22 mouse cellular contexts compared by ENCODE assay signal in the genomic region with DNA sequence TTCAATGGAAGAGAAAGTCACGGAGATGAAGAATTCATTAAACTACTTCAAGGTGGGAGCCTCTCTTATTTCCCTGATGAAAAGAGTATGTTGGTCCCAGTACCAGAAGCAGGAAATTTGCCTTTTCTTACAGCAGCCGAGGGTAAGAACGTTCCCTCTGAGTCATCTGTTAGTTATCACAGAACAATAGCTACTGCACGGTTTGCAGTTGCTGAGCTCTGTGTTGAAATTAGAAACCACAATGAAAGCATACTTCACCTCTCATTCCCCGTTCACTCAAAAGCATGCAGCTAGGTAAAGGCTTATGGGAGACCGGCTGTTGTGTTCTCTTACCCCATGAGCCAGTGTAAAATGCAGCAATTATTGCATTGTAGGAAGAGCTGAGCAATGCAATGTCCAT. TPM values are rescaled to one million over a fixed set of nuclear protein-coding genes. Genes with fewer than 3 reads are reported as not detected.
DNase-seq lines count a peak whose midpoint lies in the region; ATAC-seq and TF ChIP-seq lines count a peak whose summit lies in the region.
"Had no signal": no experiment of that assay in that cellular context is flagged by ENCODE, and none has a peak within 500 bp of the region (broad histone marks: within the 10 kb centered on the region; RNA-seq: fewer than 3 reads in every experiment).

No protein-coding gene starts in this region.

- H3K9ac ChIP-seq in hindbrain, embryonic 16.5 days (ENCODE audit: low read depth, low read length), result no peak overlapping the region
- H3K9ac ChIP-seq in limb, embryonic 15.5 days, result no peak overlapping the region
- H3K9ac ChIP-seq: hindbrain, embryonic 15.5 days; stomach, embryonic 15.5 days had no signal

- no peak for TF ChIP-seq POLR2A in embryonic fibroblast, embryonic 13.5 days (IDR thresholded peaks at IDR 0.05; ENCODE audit: low read depth, low read length)

- no peak overlapping the region for H3K4me3 ChIP-seq in hindbrain, embryonic 10.5 days
- H3K4me3 ChIP-seq in hindbrain, embryonic 16.5 days (ENCODE audit: low read length), result no peak overlapping the region
- no peak overlapping the region for H3K4me3 ChIP-seq in embryonic fibroblast, embryonic 13.5 days (ENCODE audit: insufficient read depth, low read length)
- H3K4me3 ChIP-seq in limb, embryonic 15.5 days, result no peak overlapping the region
- H3K4me3 ChIP-seq: hindbrain, embryonic 15.5 days; stomach, embryonic 15.5 days had no signal

- no peaks in the 10 kb centered on the region for H3K36me3 ChIP-seq in hindbrain, embryonic 10.5 days
- H3K36me3 ChIP-seq in hindbrain, embryonic 16.5 days (ENCODE audit: control insufficient read depth, insufficient read depth, low read length), result no peaks in the 10 kb centered on the region
- no peaks in the 10 kb centered on the region for H3K36me3 ChIP-seq in limb, embryonic 15.5 days
- H3K36me3 ChIP-seq: hindbrain, embryonic 15.5 days; stomach, embryonic 15.5 days had no signal

- no peak for TF ChIP-seq CTCF in embryonic fibroblast, embryonic 13.5 days (IDR thresholded peaks at IDR 0.05; ENCODE audit: borderline replicate concordance, insufficient read depth, low read length)

- H3K27ac ChIP-seq in hindbrain, embryonic 10.5 days, result peak overlapping the region; percentile 53
- no peak overlapping the region for H3K27ac ChIP-seq in hindbrain, embryonic 16.5 days (ENCODE audit: low read depth, low read length)
- peak overlapping the region; percentile 49; the same call in 1 of the 2 replicates for H3K27ac ChIP-seq in embryonic fibroblast, embryonic 13.5 days (ENCODE audit: insufficient read depth, low read length)
- 0 out of 2 replicates have a peak overlapping the region, but pooled peaks have one; percentile 2 for H3K27ac ChIP-seq in limb, embryonic 15.5 days
- H3K27ac ChIP-seq: hindbrain, embryonic 15.5 days; kidney, postnatal 0 days; macrophage; stomach, embryonic 15.5 days had no signal

- DNase-seq in hindbrain, embryonic 10.5 days (ENCODE audit: low spot score), result no peak
- DNase-seq in NIH3T3 (ENCODE audit: low read depth), result peak; percentile 20
- no peak for DNase-seq in right cerebral cortex, postnatal 14 days
- DNase-seq: cerebellum, adult 11-12 months; gastrocnemius, postnatal 14 days; lung, adult 2 months; midbrain, embryonic 14.5 days; spleen, adult 18-20 months had no signal

- H3K4me2 ChIP-seq in hindbrain, embryonic 16.5 days (ENCODE audit: low read length), result no peak overlapping the region
- no peak overlapping the region for H3K4me2 ChIP-seq in limb, embryonic 15.5 days
- H3K4me2 ChIP-seq: hindbrain, embryonic 15.5 days; liver, embryonic 11.5 days; stomach, embryonic 15.5 days had no signal

- H3K9me3 ChIP-seq in hindbrain, embryonic 10.5 days, result peaks cover 5% of the 10 kb centered on the region; the same call in 1 of the 2 replicates
- H3K9me3 ChIP-seq in hindbrain, embryonic 16.5 days (ENCODE audit: control insufficient read depth, low read length), result no peaks in the 10 kb centered on the region
- no peaks in the 10 kb centered on the region for H3K9me3 ChIP-seq in limb, embryonic 15.5 days
- H3K9me3 ChIP-seq: hindbrain, embryonic 15.5 days; stomach, embryonic 15.5 days had no signal

- peaks cover 13% of the 10 kb centered on the region for H3K4me1 ChIP-seq in hindbrain, embryonic 10.5 days (replicated peaks)
- H3K4me1 ChIP-seq in hindbrain, embryonic 16.5 days (ENCODE audit: control insufficient read depth, insufficient read depth, low read depth, low read length), result no peaks in the 10 kb centered on the region
- H3K4me1 ChIP-seq in embryonic fibroblast, embryonic 13.5 days (ENCODE audit: control insufficient read depth, insufficient read depth, low read length), result peaks cover 10% of the 10 kb centered on the region
- no peaks in the 10 kb centered on the region for H3K4me1 ChIP-seq in limb, embryonic 15.5 days
- H3K4me1 ChIP-seq: hindbrain, embryonic 15.5 days; stomach, embryonic 15.5 days had no signal

- 42% methylated on average over 6 of the region's 6 CpGs for WGBS in hindbrain, embryonic 10.5 days
- 37% methylated on average over 6 of the region's 6 CpGs for WGBS in hindbrain, embryonic 16.5 days
- WGBS in limb, embryonic 15.5 days, result 32% methylated on average over 6 of the region's 6 CpGs

- H3K27me3 ChIP-seq in hindbrain, embryonic 10.5 days (ENCODE audit: insufficient read depth, poor library complexity, severe bottlenecking), result no peaks in the 10 kb centered on the region
- H3K27me3 ChIP-seq in hindbrain, embryonic 16.5 days (replicated peaks; ENCODE audit: control insufficient read depth, insufficient read depth, low read length), result no peaks in the 10 kb centered on the region
- no peaks in the 10 kb centered on the region for H3K27me3 ChIP-seq in limb, embryonic 15.5 days
- H3K27me3 ChIP-seq: hindbrain, embryonic 15.5 days; stomach, embryonic 15.5 days had no signal

- ATAC-seq in hindbrain, embryonic 16.5 days, result no peak
- ATAC-seq in limb, embryonic 15.5 days (ENCODE audit: insufficient number of reproducible peaks, low FRiP score, low TSS enrichment, low read depth), result no peak
- no peak for ATAC-seq in megakaryocyte progenitor cell, adult 5-6 weeks (replicated peaks; ENCODE audit: poor library complexity)
- ATAC-seq in erythroid progenitor cell, adult 5-6 weeks (replicated peaks; ENCODE audit: low FRiP score, poor library complexity, severe bottlenecking), result no peak

RNA-seq across cellular contexts. Expression of gene Gm10190, which starts 26.1 kb away (rescaled TPM):
- 0.68 TPM in 1 of 2 replicates, not detected in the other for polyA plus RNA-seq in hindbrain, embryonic 10.5 days (2016; fragmentation: Nextera tagmentation; extraction: Ambion mirVana)
- 1.3 and 2.5 TPM in 2 replicates for polyA plus RNA-seq in hindbrain, embryonic 16.5 days (2015; fragmentation: Nextera tagmentation; extraction: Ambion mirVana)
- not detected in 2 replicates for polyA plus RNA-seq in embryonic fibroblast, embryonic 13.5 days (2011; ENCODE audit: insufficient read length, low read depth, missing spikeins)
- polyA plus RNA-seq in limb, embryonic 15.5 days (2015; fragmentation: Nextera tagmentation; extraction: Ambion mirVana), result 1.6 and 2.4 TPM in 2 replicates
- not detected in 2 replicates for total RNA-seq in megakaryocyte progenitor cell, adult 5-6 weeks (2015)
- not detected in 2 replicates for total RNA-seq in megakaryocyte progenitor cell, adult 5-6 weeks (2017)
- not detected in 2 replicates for total RNA-seq in erythroid progenitor cell, adult 5-6 weeks (2015; ENCODE audit: low replicate concordance)
- total RNA-seq in erythroid progenitor cell, adult 5-6 weeks (2017; ENCODE audit: low replicate concordance), result not detected in 2 replicates
- total RNA-seq: adrenal gland, adult 18-20 months; common myeloid progenitor, adult 5-6 weeks; gastrocnemius, postnatal 14 days; heart, adult 8-10 months had no signal
- polyA plus RNA-seq: frontal cortex, adult 2 months; liver, embryonic 11.5 days; lung, adult 2 months; macrophage had no signal

RNA-seq across cellular contexts. Expression of gene Arhgef33, which starts 40.0 kb away (rescaled TPM):
- polyA plus RNA-seq in hindbrain, embryonic 10.5 days (2016; fragmentation: Nextera tagmentation; extraction: Ambion mirVana), result 0.43 and 1.7 TPM in 2 replicates
- 2.6 and 2.7 TPM in 2 replicates for polyA plus RNA-seq in hindbrain, embryonic 16.5 days (2015; fragmentation: Nextera tagmentation; extraction: Ambion mirVana)
- polyA plus RNA-seq in embryonic fibroblast, embryonic 13.5 days (2011; ENCODE audit: insufficient read length, low read depth, missing spikeins), result 1.1 TPM in 1 of 2 replicates, not detected in the other
- 0.42 and 0.84 TPM in 2 replicates for polyA plus RNA-seq in limb, embryonic 15.5 days (2015; fragmentation: Nextera tagmentation; extraction: Ambion mirVana)
- total RNA-seq in megakaryocyte progenitor cell, adult 5-6 weeks (2015), result 0.35 TPM in 1 of 2 replicates, not detected in the other
- total RNA-seq in megakaryocyte progenitor cell, adult 5-6 weeks (2017), result 1.7 TPM in 1 of 2 replicates, not detected in the other
- total RNA-seq in erythroid progenitor cell, adult 5-6 weeks (2015; ENCODE audit: low replicate concordance), result not detected in 2 replicates
- not detected in 2 replicates for total RNA-seq in erythroid progenitor cell, adult 5-6 weeks (2017; ENCODE audit: low replicate concordance)
- total RNA-seq: common myeloid progenitor, adult 5-6 weeks had no signal

RNA-seq across cellular contexts. Expression of gene Dhx57, which starts 57.0 kb away (rescaled TPM):
- polyA plus RNA-seq in hindbrain, embryonic 10.5 days (2016; fragmentation: Nextera tagmentation; extraction: Ambion mirVana), result 17.0 and 20.3 TPM in 2 replicates
- polyA plus RNA-seq in hindbrain, embryonic 16.5 days (2015; fragmentation: Nextera tagmentation; extraction: Ambion mirVana), result 47.4 and 54.1 TPM in 2 replicates
- polyA plus RNA-seq in embryonic fibroblast, embryonic 13.5 days (2011; ENCODE audit: insufficient read length, low read depth, missing spikeins), result 24.2 and 25.8 TPM in 2 replicates
- 19.3 and 21.2 TPM in 2 replicates for polyA plus RNA-seq in limb, embryonic 15.5 days (2015; fragmentation: Nextera tagmentation; extraction: Ambion mirVana)
- 9.2 and 11.3 TPM in 2 replicates for total RNA-seq in megakaryocyte progenitor cell, adult 5-6 weeks (2015)
- 10.2 and 15.3 TPM in 2 replicates for total RNA-seq in megakaryocyte progenitor cell, adult 5-6 weeks (2017)
- total RNA-seq in erythroid progenitor cell, adult 5-6 weeks (2015; ENCODE audit: low replicate concordance), result 2.5 and 4.0 TPM in 2 replicates
- total RNA-seq in erythroid progenitor cell, adult 5-6 weeks (2017; ENCODE audit: low replicate concordance), result 1.9 and 2.7 TPM in 2 replicates

RNA-seq across cellular contexts. Expression of gene Morn2, which starts 57.2 kb away (rescaled TPM):
- polyA plus RNA-seq in hindbrain, embryonic 10.5 days (2016; fragmentation: Nextera tagmentation; extraction: Ambion mirVana), result 28.0 and 34.5 TPM in 2 replicates
- 56.7 and 65.2 TPM in 2 replicates for polyA plus RNA-seq in hindbrain, embryonic 16.5 days (2015; fragmentation: Nextera tagmentation; extraction: Ambion mirVana)
- polyA plus RNA-seq in embryonic fibroblast, embryonic 13.5 days (2011; ENCODE audit: insufficient read length, low read depth, missing spikeins), result 9.1 and 10.6 TPM in 2 replicates
- polyA plus RNA-seq in limb, embryonic 15.5 days (2015; fragmentation: Nextera tagmentation; extraction: Ambion mirVana), result 18.8 and 19.0 TPM in 2 replicates
- total RNA-seq in megakaryocyte progenitor cell, adult 5-6 weeks (2015), result 8.9 and 13.4 TPM in 2 replicates
- 7.1 and 14.9 TPM in 2 replicates for total RNA-seq in megakaryocyte progenitor cell, adult 5-6 weeks (2017)
- 3.8 and 13.3 TPM in 2 replicates for total RNA-seq in erythroid progenitor cell, adult 5-6 weeks (2015; ENCODE audit: low replicate concordance)
- 5.1 and 8.5 TPM in 2 replicates for total RNA-seq in erythroid progenitor cell, adult 5-6 weeks (2017; ENCODE audit: low replicate concordance)
